Mouse (Mus musculus) bone marrow, adult 2 months (tissue): ENCODE data around the gene Hoxb4. TPM values are rescaled to one million over a fixed set of nuclear protein-coding genes. Genes with fewer than 3 reads are reported as not detected.

Experiments used
- H3K27ac ChIP-seq: fragments of 200-500 bp; 2 replicates; pipeline ENCODE4 v1.5.1; 2012; ENCODE audit warnings: low read depth, mild to moderate bottlenecking, control low read depth, inconsistent platforms, low read length; ENCODE audit not compliant: control insufficient read depth, poor library complexity, insufficient read depth
- H3K4me1 ChIP-seq: fragments of 200-500 bp; 2 replicates; pipeline ENCODE4 v1.6.1; 2011; ENCODE audit warnings: low read length; ENCODE audit not compliant: control insufficient read depth, insufficient read depth
- H3K4me3 ChIP-seq: fragments of 200-500 bp; replicated peaks from 2 replicates; pipeline ENCODE3; 2011; ENCODE audit warnings: mild to moderate bottlenecking, low read depth, low read length, control low read depth; ENCODE audit not compliant: control insufficient read depth
- CTCF ChIP-seq: fragments of 200-500 bp; IDR thresholded peaks from 2 replicates; pipeline ENCODE4 v1.5.1; 2011; ENCODE audit warnings: low read length, control low read depth; ENCODE audit not compliant: control insufficient read depth, insufficient read depth
- POLR2A ChIP-seq: fragments of 200-500 bp; IDR thresholded peaks from 2 replicates; pipeline ENCODE4 v1.6.1; 2011; ENCODE audit warnings: low read depth, mild to moderate bottlenecking, control low read depth, low read length, borderline replicate concordance; ENCODE audit not compliant: control insufficient read depth
- WGBS: fragments of 180-500 bp; shearing (Covaris S2); methylation state at CpG from one replicate; pipeline ENCODE4 v1.1.7; 2018; 5-methylcytosine and 5-hydroxymethylcytosine counted together
- polyA plus RNA-seq: library from polyadenylated mRNA; stranded (reverse); fragments of >200 nt; gene quantifications from 2 replicates; pipeline ENCODE4 v1.2.4, GENCODE M21; 2011; ENCODE audit warnings: low replicate concordance; ENCODE audit not compliant: missing spikeins, insufficient read depth, insufficient read length

The Hoxb4 gene
- polyA plus RNA-seq, 1 experiment = 7.6 TPM

- 2% methylated on average over 22 of the region's 22 CpGs for WGBS
- TF ChIP-seq POLR2A = no peak
- no peak for TF ChIP-seq CTCF
- Histone ChIP-seq H3K27ac (no peak overlapping the region), H3K4me3 (no peak overlapping the region), H3K4me1 (no peaks in the 10 kb centered on the region)
These were observed 33.8 kb downstream of the Hoxb4 start for GRCm38 (mm10) chr11:96351831-96352230.

GRCm38 (mm10) chr11:96352691-96353521, 34.8 kb downstream of the Hoxb4 start:
- Histone ChIP-seq H3K4me1 (no peaks in the 10 kb centered on the region), H3K27ac (no peak overlapping the region), H3K4me3 (no peak overlapping the region)
- WGBS = 2% methylated on average over 75 of the region's 75 CpGs
- no peak for TF ChIP-seq POLR2A

GRCm38 (mm10) chr11:96353522-96353841, 35.4 kb downstream of the Hoxb4 start:
- TF ChIP-seq CTCF (no peak), POLR2A (no peak)

GRCm38 (mm10) chr11:96353939-96354338, 35.9 kb downstream of the Hoxb4 start:
- no peak overlapping the region for H3K27ac ChIP-seq
- no peak overlapping the region for H3K4me3 ChIP-seq
- H3K4me1 ChIP-seq = no peaks in the 10 kb centered on the region
- TF ChIP-seq CTCF (no peak), POLR2A (no peak)
- 66% methylated on average over 8 of the region's 8 CpGs for WGBS

More at GRCm38 (mm10) chr11:96353522-96353841, 35.4 kb downstream of the Hoxb4 start:
- no peak overlapping the region for H3K27ac ChIP-seq
- H3K4me3 ChIP-seq = no peak overlapping the region
- no peaks in the 10 kb centered on the region for H3K4me1 ChIP-seq
- 17% methylated on average over 14 of the region's 14 CpGs for WGBS

- H3K27ac ChIP-seq = no peak overlapping the region
- TF ChIP-seq CTCF (no peak), POLR2A (no peak)
- H3K4me3 ChIP-seq = no peak overlapping the region
- 23% methylated on average over 25 of the region's 25 CpGs for WGBS
- H3K4me1 ChIP-seq = no peaks in the 10 kb centered on the region
These were observed 36.3 kb downstream of the Hoxb4 start for GRCm38 (mm10) chr11:96354376-96354775.

- H3K4me1 ChIP-seq = no peaks in the 10 kb centered on the region
- no peak overlapping the region for H3K27ac ChIP-seq
- TF ChIP-seq CTCF = no peak
- no peak for TF ChIP-seq POLR2A
- WGBS = 56% methylated on average over 9 of the region's 9 CpGs
- H3K4me3 ChIP-seq = no peak overlapping the region
These were observed 36.8 kb downstream of the Hoxb4 start for GRCm38 (mm10) chr11:96354801-96355311.

- H3K27ac ChIP-seq = no peak overlapping the region
- no peak overlapping the region for H3K4me3 ChIP-seq
- WGBS = 31% methylated on average over 5 of the region's 5 CpGs
- TF ChIP-seq POLR2A (no peak), CTCF (no peak)
- no peaks in the 10 kb centered on the region; the same call in 1 of the 2 replicates for H3K4me1 ChIP-seq
These were observed 45.7 kb downstream of the Hoxb4 start for GRCm38 (mm10) chr11:96363807-96364206.

- TF ChIP-seq POLR2A (no peak), CTCF (no peak)
- Histone ChIP-seq H3K4me1 (no peaks in the 10 kb centered on the region; the same call in 1 of the 2 replicates), H3K27ac (no peak within 1 kb of the TSS), H3K4me3 (no peak within 1 kb of the TSS)
- 12% methylated on average over 26 of the region's 26 CpGs for WGBS
These were observed 47.5 kb downstream of the Hoxb4 start, which contains the start of gene Hoxb1 for GRCm38 (mm10) chr11:96365441-96366091. Hoxb1 (plus strand) TSS chr11:96365752.
